Mouse (Mus musculus): Measurements from ENCODE around the gene Rpl29. TPM values are rescaled to one million over a fixed set of nuclear protein-coding genes. Genes with fewer than 3 reads are reported as not detected.

Gene Rpl29
- polyA plus RNA-seq, 1 experiment from 2014 or later: 947 TPM

DNA sequence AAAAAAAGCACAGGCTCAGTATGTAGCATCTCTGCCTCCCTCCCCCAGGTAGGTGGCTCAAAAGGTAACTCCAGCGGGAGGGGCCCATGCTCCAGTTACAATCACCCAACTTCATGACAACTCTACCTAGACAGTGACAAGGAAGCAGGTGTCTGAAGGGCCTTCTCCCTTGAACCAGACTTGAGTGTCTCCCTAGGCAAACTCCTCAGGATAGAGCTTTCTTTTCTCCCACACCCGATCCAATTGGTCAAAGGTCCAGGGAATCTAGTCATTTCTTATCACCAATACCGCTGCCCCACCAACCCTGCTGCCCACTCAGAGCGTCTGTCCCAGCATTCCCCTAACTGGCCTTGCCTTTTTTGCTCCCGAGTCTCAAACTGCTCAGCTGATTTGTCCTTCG is 37.5 kb downstream of the Rpl29 start:
- WGBS: 90% methylated on average over 6 of the region's 6 CpGs

DNA sequence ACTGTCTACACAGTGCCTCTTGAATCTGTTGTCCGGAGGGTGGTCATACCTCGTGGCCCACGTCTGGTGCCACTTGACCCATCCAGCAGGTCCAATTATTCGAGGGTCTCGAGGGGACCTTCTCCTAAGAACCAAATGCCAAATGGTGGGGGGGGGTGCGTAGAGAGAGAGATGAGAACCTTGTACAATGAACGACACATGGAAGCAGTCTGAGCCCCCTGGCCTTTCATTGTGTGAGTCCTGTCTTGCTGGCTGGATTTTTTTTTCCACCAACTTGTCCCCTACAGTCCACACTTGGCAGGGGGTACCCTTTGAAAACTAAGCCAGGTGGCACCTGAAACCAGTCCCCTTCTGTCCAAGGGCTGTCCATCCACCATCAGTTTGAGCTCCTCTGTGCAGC is 38.5 kb downstream of the Rpl29 start:
- Histone ChIP-seq H3K27ac (ENCODE audit: low read length) (no peak overlapping the region), H3K4me1 (ENCODE audit: insufficient read depth, low read length) (peaks cover 20% of the 10 kb centered on the region), H3K36me3 (ENCODE audit: insufficient read depth, low read length) (peaks cover 9% of the 10 kb centered on the region; the same call in 1 of the 2 replicates), H3K4me2 (replicated peaks; ENCODE audit: low read depth, low read length) (no peak overlapping the region), H3K9me3 (ENCODE audit: low read length) (no peaks in the 10 kb centered on the region), H3K27me3 (ENCODE audit: insufficient read depth, low read length) (0 out of 2 replicates have a peak, but pooled peaks cover 3% of the 10 kb centered on the region), H3K9ac (replicated peaks; ENCODE audit: low read length) (no peak overlapping the region), H3K4me3 (ENCODE audit: low read length) (no peak overlapping the region)
- 89% methylated on average over 7 of the region's 7 CpGs for WGBS
- ATAC-seq (ENCODE audit: low FRiP score, low TSS enrichment): no peak

More for the DNA sequence above, 37.5 kb downstream of the Rpl29 start:
- peaks cover 15% of the 10 kb centered on the region for H3K4me1 ChIP-seq (ENCODE audit: insufficient read depth, low read length)
- no peaks in the 10 kb centered on the region for H3K9me3 ChIP-seq (ENCODE audit: low read length)
- H3K36me3 ChIP-seq (ENCODE audit: insufficient read depth, low read length): peaks cover 16% of the 10 kb centered on the region; the same call in 1 of the 2 replicates
- ATAC-seq (ENCODE audit: low FRiP score, low TSS enrichment): no peak
- H3K4me2 ChIP-seq (replicated peaks; ENCODE audit: low read depth, low read length): no peak overlapping the region
- H3K9ac ChIP-seq (replicated peaks; ENCODE audit: low read length): no peak overlapping the region
- H3K4me3 ChIP-seq (ENCODE audit: low read length): no peak overlapping the region
- H3K27ac ChIP-seq (ENCODE audit: low read length): no peak overlapping the region
- H3K27me3 ChIP-seq (ENCODE audit: insufficient read depth, low read length): 0 out of 2 replicates have a peak, but pooled peaks cover 3% of the 10 kb centered on the region

DNA sequence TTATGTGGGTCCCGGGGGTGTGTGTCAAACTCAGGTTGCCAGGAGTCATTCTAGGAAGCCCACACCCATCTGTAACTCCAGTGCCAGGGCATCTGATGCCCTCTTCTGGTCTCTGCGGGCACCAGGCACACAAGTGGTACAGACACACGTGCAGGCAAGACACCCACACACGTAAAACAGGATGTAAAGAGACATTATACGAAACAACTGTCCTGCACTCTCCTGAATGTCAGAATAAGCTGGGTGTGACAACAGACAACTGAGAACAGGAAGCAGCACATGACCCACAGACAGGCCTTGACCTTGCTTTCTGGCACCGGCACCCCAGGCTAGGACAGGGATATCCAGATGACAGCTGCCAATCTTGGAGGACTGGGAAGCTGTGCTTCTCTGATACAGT is 40.1 kb downstream of the Rpl29 start:
- no peak overlapping the region for H3K4me2 ChIP-seq (replicated peaks; ENCODE audit: low read depth, low read length)
- ATAC-seq (ENCODE audit: low FRiP score, low TSS enrichment): no peak
- 61% methylated on average over 6 of the region's 6 CpGs for WGBS
- H3K4me3 ChIP-seq (ENCODE audit: low read length): no peak overlapping the region
- no peaks in the 10 kb centered on the region for H3K9me3 ChIP-seq (ENCODE audit: low read length)
- peaks cover 28% of the 10 kb centered on the region for H3K4me1 ChIP-seq (ENCODE audit: insufficient read depth, low read length)
- H3K27me3 ChIP-seq (ENCODE audit: insufficient read depth, low read length): no peaks in the 10 kb centered on the region
- H3K27ac ChIP-seq (ENCODE audit: low read length): no peak overlapping the region
- H3K9ac ChIP-seq (replicated peaks; ENCODE audit: low read length): no peak overlapping the region
- no peaks in the 10 kb centered on the region for H3K36me3 ChIP-seq (ENCODE audit: insufficient read depth, low read length)

DNA sequence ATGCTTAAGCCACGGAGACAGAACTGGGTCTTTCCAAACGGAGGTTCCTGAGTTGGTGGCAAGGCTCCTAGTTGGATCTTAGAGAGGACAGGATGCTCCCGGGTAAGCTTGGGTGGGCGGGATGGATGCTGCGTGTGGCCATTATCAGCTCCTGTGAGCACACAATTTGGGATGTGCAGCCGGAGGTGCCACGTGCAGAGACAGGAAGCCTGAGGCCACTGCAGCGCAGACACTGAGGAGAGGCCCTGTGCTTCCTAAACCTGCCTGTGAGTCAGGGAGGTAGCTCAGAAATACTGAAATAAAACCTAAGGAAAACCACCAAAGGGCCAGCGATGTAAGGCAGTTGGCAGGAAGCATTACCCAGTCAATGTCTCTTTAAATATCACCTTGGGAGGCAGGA is 40.5 kb downstream of the Rpl29 start:
- no peak overlapping the region for H3K27ac ChIP-seq (ENCODE audit: low read length)
- no peak for ATAC-seq (ENCODE audit: low FRiP score, low TSS enrichment)
- no peaks in the 10 kb centered on the region for H3K36me3 ChIP-seq (ENCODE audit: insufficient read depth, low read length)
- 63% methylated on average over 9 of the region's 9 CpGs for WGBS
- no peaks in the 10 kb centered on the region for H3K27me3 ChIP-seq (ENCODE audit: insufficient read depth, low read length)
- no peak overlapping the region for H3K9ac ChIP-seq (replicated peaks; ENCODE audit: low read length)
- H3K9me3 ChIP-seq (ENCODE audit: low read length): no peaks in the 10 kb centered on the region
- H3K4me1 ChIP-seq (ENCODE audit: insufficient read depth, low read length): peaks cover 28% of the 10 kb centered on the region
- no peak overlapping the region for H3K4me2 ChIP-seq (replicated peaks; ENCODE audit: low read depth, low read length)
- H3K4me3 ChIP-seq (ENCODE audit: low read length): no peak overlapping the region

DNA sequence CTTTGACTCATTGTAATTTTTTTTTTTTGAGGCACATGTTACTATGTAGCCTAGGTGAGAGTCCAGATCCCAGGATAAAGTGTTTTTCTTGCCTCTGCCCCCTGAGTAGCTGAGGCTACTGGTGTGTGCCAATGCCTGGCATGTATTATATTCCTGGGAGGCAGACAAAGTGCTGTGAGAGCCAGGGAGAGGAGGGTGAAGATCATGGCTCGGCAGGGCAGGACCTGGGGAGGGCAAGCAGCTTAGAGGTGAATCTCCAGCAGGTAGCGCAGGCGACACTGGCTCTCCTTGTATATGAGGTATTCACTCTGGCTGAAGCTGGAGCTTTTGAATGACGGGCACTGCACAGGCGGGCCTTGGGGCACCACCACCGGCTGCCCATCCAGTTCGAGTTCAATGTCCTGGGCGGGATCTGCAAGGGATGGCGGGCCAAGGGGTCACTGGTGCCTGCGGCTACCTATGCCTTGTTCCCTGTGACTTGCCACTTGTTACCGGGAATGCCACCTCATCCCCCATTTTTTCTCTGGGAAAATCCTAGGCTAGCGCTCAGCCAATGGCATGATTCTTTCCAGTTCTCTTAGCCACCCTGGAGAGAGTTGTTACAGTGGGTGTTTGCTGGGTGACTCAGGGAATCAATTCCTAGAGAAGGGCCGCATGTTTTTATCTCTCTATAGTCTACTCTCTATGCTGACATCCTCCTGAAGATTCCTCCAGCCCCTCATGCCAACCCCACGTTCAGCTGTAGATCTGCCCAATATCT is 41.9 kb downstream of the Rpl29 start:
- H3K36me3 ChIP-seq (ENCODE audit: insufficient read depth, low read length): no peaks in the 10 kb centered on the region
- H3K4me3 ChIP-seq (ENCODE audit: low read length): 0 out of 2 replicates have a peak overlapping the region, but pooled peaks have one; percentile 21
- no peak overlapping the region for H3K27ac ChIP-seq (ENCODE audit: low read length)
- H3K9me3 ChIP-seq (ENCODE audit: low read length): no peaks in the 10 kb centered on the region
- H3K9ac ChIP-seq (replicated peaks; ENCODE audit: low read length): no peak overlapping the region; the same call in 1 of the 2 replicates
- peaks cover 31% of the 10 kb centered on the region for H3K4me1 ChIP-seq (ENCODE audit: insufficient read depth, low read length)
- no peaks in the 10 kb centered on the region for H3K27me3 ChIP-seq (ENCODE audit: insufficient read depth, low read length)
- ATAC-seq (ENCODE audit: low FRiP score, low TSS enrichment): no peak
- WGBS: 70% methylated on average over 14 of the region's 14 CpGs
- H3K4me2 ChIP-seq (replicated peaks; ENCODE audit: low read depth, low read length): peak overlapping the region; percentile 41

DNA sequence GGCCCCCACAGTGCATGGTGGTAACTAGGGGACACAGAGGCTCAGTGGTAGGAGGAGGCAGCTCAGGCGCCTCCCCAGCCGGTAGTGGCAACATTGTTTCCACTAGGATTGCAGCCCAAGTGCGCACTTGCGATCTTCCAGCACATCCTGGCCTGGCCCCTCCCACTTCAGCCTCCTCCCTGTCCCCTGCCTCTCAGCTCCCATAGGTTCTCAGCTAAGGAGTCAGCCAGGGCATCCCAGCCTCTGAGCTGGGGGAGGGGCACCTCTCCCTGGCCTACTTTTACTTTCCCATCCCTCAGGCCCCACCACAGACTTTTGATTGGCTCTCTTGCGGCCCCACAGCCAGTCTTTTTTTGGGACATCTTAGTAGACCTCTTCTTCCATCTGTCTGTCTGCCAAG is 42.6 kb downstream of the Rpl29 start:
- Histone ChIP-seq H3K4me3 (ENCODE audit: low read length) (peak overlapping the region; percentile 21; the same call in 1 of the 2 replicates), H3K27ac (ENCODE audit: low read length) (0 out of 2 replicates have a peak overlapping the region, but pooled peaks have one; percentile 13), H3K9ac (replicated peaks; ENCODE audit: low read length) (no peak overlapping the region; the same call in 1 of the 2 replicates), H3K4me1 (ENCODE audit: insufficient read depth, low read length) (peaks cover 34% of the 10 kb centered on the region), H3K4me2 (replicated peaks; ENCODE audit: low read depth, low read length) (peak overlapping the region; percentile 41), H3K27me3 (ENCODE audit: insufficient read depth, low read length) (no peaks in the 10 kb centered on the region), H3K36me3 (ENCODE audit: insufficient read depth, low read length) (no peaks in the 10 kb centered on the region), H3K9me3 (ENCODE audit: low read length) (no peaks in the 10 kb centered on the region)
- WGBS: 19% methylated on average over 5 of the region's 5 CpGs
- 0 out of 2 replicates have a peak, but pooled peaks have one; percentile 5 for ATAC-seq (ENCODE audit: low FRiP score, low TSS enrichment)

DNA sequence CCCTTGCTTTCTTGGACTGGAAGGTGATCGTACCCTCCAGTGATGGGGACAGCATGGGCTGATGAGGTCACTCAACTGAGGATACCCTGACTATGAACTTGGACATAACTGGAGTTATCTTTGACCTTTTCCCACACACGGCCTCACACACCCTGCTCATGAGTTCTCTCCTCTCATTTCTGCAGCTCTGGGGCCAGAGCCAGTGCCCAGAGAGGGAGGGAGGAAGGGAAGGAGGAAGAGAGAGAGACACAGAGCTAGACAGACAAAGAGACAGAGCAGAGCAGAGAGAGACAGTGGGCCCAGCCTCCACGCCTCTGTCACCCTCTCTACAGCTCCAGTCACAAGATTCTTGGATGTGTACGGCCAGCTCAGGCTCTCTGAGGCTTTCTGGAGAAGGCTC is 43.1 kb downstream of the Rpl29 start:
- WGBS: 67% methylated on average over 4 of the region's 4 CpGs
- Histone ChIP-seq H3K4me3 (ENCODE audit: low read length) (no peak overlapping the region), H3K27ac (ENCODE audit: low read length) (0 out of 2 replicates have a peak overlapping the region, but pooled peaks have one; percentile 13), H3K4me2 (replicated peaks; ENCODE audit: low read depth, low read length) (peak overlapping the region; percentile 41; the same call in 1 of the 2 replicates), H3K9ac (replicated peaks; ENCODE audit: low read length) (peak overlapping the region; percentile 31), H3K9me3 (ENCODE audit: low read length) (no peaks in the 10 kb centered on the region), H3K4me1 (ENCODE audit: insufficient read depth, low read length) (peaks cover 34% of the 10 kb centered on the region), H3K27me3 (ENCODE audit: insufficient read depth, low read length) (no peaks in the 10 kb centered on the region), H3K36me3 (ENCODE audit: insufficient read depth, low read length) (no peaks in the 10 kb centered on the region)
- no peak for ATAC-seq (ENCODE audit: low FRiP score, low TSS enrichment)

DNA sequence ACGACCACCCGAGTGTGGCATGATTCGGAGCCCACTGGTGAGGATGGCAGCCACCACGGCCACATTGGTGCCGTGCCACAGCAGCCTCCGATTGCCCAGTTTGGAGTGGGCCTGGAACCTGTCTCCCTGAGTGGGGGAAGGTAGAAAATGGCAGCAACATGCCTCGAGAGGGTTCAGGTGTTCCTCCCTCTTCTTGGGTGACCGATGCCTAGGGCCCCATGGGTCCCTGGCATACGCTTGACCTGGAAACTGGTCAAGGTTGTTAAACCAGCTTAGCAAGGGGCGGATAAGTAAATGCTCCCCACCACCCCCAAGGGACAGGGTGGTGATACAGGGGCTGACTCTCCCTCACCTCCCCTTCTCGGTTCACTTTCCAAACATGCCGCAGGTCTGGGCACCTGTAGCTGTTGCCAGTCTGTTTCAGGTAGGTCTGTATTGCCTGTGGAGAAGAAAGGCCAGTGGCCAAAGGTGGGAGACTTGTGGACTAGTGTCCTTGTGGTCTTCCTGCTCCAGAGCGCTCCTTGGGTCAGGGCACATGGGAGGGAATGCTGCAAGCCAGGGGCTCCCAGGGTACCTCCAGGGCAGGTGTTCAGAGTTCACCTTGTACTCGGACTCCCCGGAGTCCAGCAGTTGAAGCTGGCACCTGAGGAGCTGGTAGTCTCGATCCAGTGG is 44.0 kb downstream of the Rpl29 start:
- Histone ChIP-seq H3K4me1 (ENCODE audit: insufficient read depth, low read length) (peaks cover 42% of the 10 kb centered on the region), H3K4me2 (replicated peaks; ENCODE audit: low read depth, low read length) (no peak overlapping the region), H3K4me3 (ENCODE audit: low read length) (no peak overlapping the region), H3K36me3 (ENCODE audit: insufficient read depth, low read length) (no peaks in the 10 kb centered on the region), H3K9ac (replicated peaks; ENCODE audit: low read length) (0 out of 2 replicates have a peak overlapping the region, but pooled peaks have one; percentile 31), H3K9me3 (ENCODE audit: low read length) (no peaks in the 10 kb centered on the region), H3K27ac (ENCODE audit: low read length) (no peak overlapping the region), H3K27me3 (ENCODE audit: insufficient read depth, low read length) (no peaks in the 10 kb centered on the region)
- 88% methylated on average over 16 of the region's 16 CpGs for WGBS
- ATAC-seq (ENCODE audit: low FRiP score, low TSS enrichment): no peak

DNA sequence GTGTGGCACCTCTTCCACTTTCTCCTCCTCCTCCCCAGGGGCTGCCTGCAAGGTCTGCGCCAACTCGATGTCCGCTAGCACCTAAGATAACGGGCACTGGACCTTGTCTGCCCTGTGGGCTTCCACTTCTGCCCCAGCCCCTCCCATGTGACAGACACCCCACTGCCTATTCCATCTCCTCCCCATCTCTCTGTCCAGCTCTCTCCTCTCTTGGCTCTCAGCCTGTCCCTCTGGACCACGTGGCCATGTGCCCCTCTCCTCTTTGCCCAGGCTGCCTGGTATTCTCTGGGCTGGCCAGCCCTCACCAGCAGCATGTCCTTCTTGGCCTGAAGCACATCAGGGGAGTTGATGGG is 44.5 kb downstream of the Rpl29 start:
- no peak overlapping the region for H3K9ac ChIP-seq (replicated peaks; ENCODE audit: low read length)
- ATAC-seq (ENCODE audit: low FRiP score, low TSS enrichment): no peak
- no peak overlapping the region for H3K4me2 ChIP-seq (replicated peaks; ENCODE audit: low read depth, low read length)
- peaks cover 45% of the 10 kb centered on the region for H3K4me1 ChIP-seq (ENCODE audit: insufficient read depth, low read length)
- H3K27ac ChIP-seq (ENCODE audit: low read length): no peak overlapping the region
- WGBS: 78% methylated on average over 5 of the region's 5 CpGs
- no peaks in the 10 kb centered on the region for H3K36me3 ChIP-seq (ENCODE audit: insufficient read depth, low read length)
- H3K9me3 ChIP-seq (ENCODE audit: low read length): no peaks in the 10 kb centered on the region
- H3K4me3 ChIP-seq (ENCODE audit: low read length): no peak overlapping the region
- no peaks in the 10 kb centered on the region for H3K27me3 ChIP-seq (ENCODE audit: insufficient read depth, low read length)

DNA sequence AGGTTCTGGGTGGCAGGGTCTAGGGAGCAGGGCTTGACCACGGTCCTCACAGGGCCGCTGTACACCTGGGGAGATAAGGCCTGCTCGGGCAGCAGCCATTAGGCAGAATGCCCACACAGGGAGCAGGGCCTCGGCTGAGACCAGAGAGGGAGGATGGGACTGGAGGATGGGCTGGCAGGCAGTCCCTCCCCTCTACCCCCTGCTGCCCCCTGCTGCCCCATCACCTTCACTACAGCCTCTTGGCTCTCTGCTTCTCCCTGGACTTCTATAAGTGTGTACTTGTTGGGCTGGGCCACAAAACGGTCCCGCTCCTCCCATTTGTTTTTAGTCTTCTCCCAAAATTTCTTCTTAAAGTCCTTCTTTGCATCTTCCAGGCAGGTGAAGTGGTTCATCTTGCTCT is 45.2 kb downstream of the Rpl29 start:
- ATAC-seq (ENCODE audit: low FRiP score, low TSS enrichment): peak; percentile 5
- H3K4me2 ChIP-seq (replicated peaks; ENCODE audit: low read depth, low read length): 0 out of 2 replicates have a peak overlapping the region, but pooled peaks have one; percentile 15

More for the DNA sequence above, 45.2 kb downstream of the Rpl29 start:
- H3K9ac ChIP-seq (replicated peaks; ENCODE audit: low read length): peak overlapping the region; percentile 47
- no peaks in the 10 kb centered on the region for H3K9me3 ChIP-seq (ENCODE audit: low read length)
- 5% methylated on average over 6 of the region's 6 CpGs for WGBS
- H3K4me1 ChIP-seq (ENCODE audit: insufficient read depth, low read length): peaks cover 45% of the 10 kb centered on the region
- H3K4me3 ChIP-seq (ENCODE audit: low read length): no peak overlapping the region
- no peaks in the 10 kb centered on the region for H3K36me3 ChIP-seq (ENCODE audit: insufficient read depth, low read length)
- H3K27ac ChIP-seq (ENCODE audit: low read length): no peak overlapping the region
- H3K27me3 ChIP-seq (ENCODE audit: insufficient read depth, low read length): no peaks in the 10 kb centered on the region

Measured in kidney, embryonic 16.5 days (tissue).